Mouse (Mus musculus) intestine, embryonic 14.5 days (tissue): ENCODE measurements around the gene Adamts13. TPM values are rescaled to one million over a fixed set of nuclear protein-coding genes. Genes with fewer than 3 reads are reported as not detected.

Source experiments
- ATAC-seq: fragments of 200-750 bp; cut with Nextera tagmentation; replicated peaks from 2 replicates; pipeline ENCODE4 v1.8.0; 2017; ENCODE audit warnings: low read depth, moderate number of reproducible peaks, moderate TSS enrichment, moderate library complexity; ENCODE audit not compliant: low FRiP score, low TSS enrichment
- DNase-seq: peaks from one replicate; pipeline ENCODE4 v3.0.0-alpha.2; 2018; ENCODE audit warnings: low spot score
- H3K27ac ChIP-seq: fragments of 300-500 bp; sonication (generic); 2 replicates; pipeline ENCODE4 v1.5.1; 2014; ENCODE audit warnings: low read depth, mild to moderate bottlenecking, control low read depth
- H3K27me3 ChIP-seq: fragments of 300-500 bp; sonication (generic); replicated peaks from 2 replicates; pipeline ENCODE4 v1.6.1; 2014; ENCODE audit warnings: low read length, control low read depth; ENCODE audit not compliant: control insufficient read depth, insufficient read depth
- H3K36me3 ChIP-seq: fragments of 300-500 bp; sonication (generic); 2 replicates; pipeline ENCODE4 v1.6.1; 2014; ENCODE audit warnings: low read length, control low read depth; ENCODE audit not compliant: control insufficient read depth, insufficient read depth
- H3K4me1 ChIP-seq: fragments of 300-500 bp; sonication (generic); replicated peaks from 2 replicates; pipeline ENCODE4 v1.6.1; 2014; ENCODE audit warnings: low read length, control low read depth, mixed read lengths; ENCODE audit not compliant: control insufficient read depth, insufficient read depth
- H3K4me2 ChIP-seq: fragments of 300-500 bp; sonication (generic); 2 replicates; pipeline ENCODE4 v1.6.1; 2014; ENCODE audit warnings: low read length
- H3K4me3 ChIP-seq: fragments of 300-500 bp; sonication (generic); 2 replicates; pipeline ENCODE4 v1.5.1; 2014; ENCODE audit warnings: low read depth, low read length, control low read depth, mixed read lengths
- H3K9ac ChIP-seq: fragments of 300-500 bp; sonication (generic); 2 replicates; pipeline ENCODE4 v1.6.1; 2014; ENCODE audit warnings: mild to moderate bottlenecking, low read length
- H3K9me3 ChIP-seq: fragments of 300-500 bp; sonication (generic); 2 replicates; pipeline ENCODE4 v1.6.1; 2016; ENCODE audit warnings: low read length, control low read depth; ENCODE audit not compliant: control insufficient read depth
- WGBS: fragments of 180-500 bp; shearing (Covaris S2); extraction: QIAGEN DNeasy Blood & Tissue Kit; methylation state at CpG from one replicate; pipeline ENCODE4 v1.1.7; 2014; 5-methylcytosine and 5-hydroxymethylcytosine counted together
- polyA plus RNA-seq: library from polyadenylated mRNA; unstranded; fragments of >200 nt; fragmentation: Nextera tagmentation; extraction: Ambion mirVana; gene quantifications from 2 replicates; pipeline ENCODE4 v1.2.1, GENCODE M21; 2014

Adamts13 gene
- 0.15 and 0.16 TPM in 2 replicates for polyA plus RNA-seq

GRCm38 (mm10) chr2:26973116-26973515 lies at the start of gene Adamts13:
Gene Adamts13 (plus strand): TSS chr2:26973416.
- no peak within 1 kb of the TSS for H3K9ac ChIP-seq
- no peaks in the 10 kb centered on the region for H3K36me3 ChIP-seq
- 0 out of 2 replicates have a peak, but pooled peaks cover 5% of the 10 kb centered on the region for H3K4me1 ChIP-seq
- DNase-seq (no peak), ATAC-seq (no peak)
- 48% methylated on average over 3 of the region's 3 CpGs for WGBS
- H3K4me2 ChIP-seq: peak within 1 kb of the TSS; percentile 5; the same call in 1 of the 2 replicates
- H3K4me3 ChIP-seq: no peak within 1 kb of the TSS
- no peak within 1 kb of the TSS for H3K27ac ChIP-seq
- no peaks in the 10 kb centered on the region for H3K27me3 ChIP-seq
- no peaks in the 10 kb centered on the region for H3K9me3 ChIP-seq

DNA sequence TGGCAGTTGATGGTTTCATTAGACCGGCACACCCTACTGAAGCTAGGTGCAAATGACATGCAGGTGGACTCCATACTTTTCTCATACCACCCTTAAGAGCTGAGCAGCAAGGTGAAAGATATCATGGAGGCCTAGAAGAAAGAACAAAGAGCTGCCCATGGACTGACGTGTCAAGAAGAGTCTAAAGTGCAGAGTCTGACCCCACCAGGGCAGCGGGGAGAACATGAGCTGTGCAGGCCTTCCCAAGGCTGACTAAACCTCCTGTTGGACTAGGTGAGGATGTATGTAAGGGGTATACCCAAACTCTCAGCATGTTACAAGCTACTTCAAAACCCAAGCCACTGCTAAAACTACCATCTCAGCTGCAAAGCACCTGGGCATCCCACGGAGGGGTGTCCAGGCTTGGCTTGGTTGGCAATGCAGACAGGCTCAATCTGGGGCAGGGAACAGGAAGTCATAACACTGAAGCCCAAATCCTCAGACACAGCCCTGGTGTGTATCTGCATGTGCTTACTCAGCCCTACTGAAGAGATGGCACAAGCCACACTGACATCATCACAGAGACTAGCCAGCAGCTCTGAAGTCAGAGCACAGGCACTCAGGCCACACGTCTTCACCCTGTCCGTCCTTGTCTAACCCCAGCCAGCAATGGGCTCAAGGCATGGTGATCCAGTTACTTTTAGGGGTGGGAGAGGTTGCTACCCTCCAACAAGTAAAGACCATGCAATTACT lies 45.3 kb upstream of the Adamts13 start:
- Histone ChIP-seq H3K36me3 (peaks cover 81% of the 10 kb centered on the region), H3K4me2 (no peak overlapping the region), H3K27me3 (no peaks in the 10 kb centered on the region), H3K9ac (no peak overlapping the region), H3K4me3 (no peak overlapping the region), H3K4me1 (peaks cover 17% of the 10 kb centered on the region), H3K9me3 (no peaks in the 10 kb centered on the region), H3K27ac (no peak overlapping the region)
- DNase-seq: no peak
- WGBS: 88% methylated on average over 6 of the region's 6 CpGs
- no peak for ATAC-seq

DNA sequence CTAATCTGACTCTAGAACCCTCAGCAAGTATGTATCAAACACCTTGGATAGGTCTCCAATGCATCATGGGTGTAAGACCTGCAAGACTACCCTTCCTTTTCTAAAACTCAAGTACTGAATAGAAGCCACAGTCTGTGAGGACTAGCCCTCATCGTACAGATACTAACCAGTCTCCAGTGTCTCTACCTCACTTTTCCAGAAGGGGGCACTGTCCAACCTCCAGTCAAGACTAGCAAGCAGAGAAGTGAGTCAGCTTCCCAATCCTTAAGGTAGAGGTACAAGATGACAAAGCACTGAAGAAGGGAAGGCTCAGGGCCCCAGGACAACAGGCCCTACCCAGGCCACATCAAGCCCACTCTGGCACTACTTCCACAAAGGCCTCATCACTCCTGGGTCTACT lies 42.8 kb upstream of the Adamts13 start:
- ATAC-seq: no peak
- H3K27me3 ChIP-seq: no peaks in the 10 kb centered on the region
- peak; percentile 68 for DNase-seq
- H3K36me3 ChIP-seq: peaks cover 56% of the 10 kb centered on the region
- no peak overlapping the region for H3K27ac ChIP-seq
- 64% methylated on average over 1 of the region's 1 CpGs for whole genome bisulfite sequencing
- H3K9me3 ChIP-seq: no peaks in the 10 kb centered on the region
- no peak overlapping the region for H3K4me2 ChIP-seq
- no peak overlapping the region for H3K4me3 ChIP-seq
- peaks cover 17% of the 10 kb centered on the region for H3K4me1 ChIP-seq
- no peak overlapping the region for H3K9ac ChIP-seq

- peak; percentile 77 for DNase-seq
These were observed 40.5 kb upstream of the Adamts13 start for GRCm38 (mm10) chr2:26932473-26933303.

GRCm38 (mm10) chr2:26933304-26934055 lies 39.7 kb upstream of the Adamts13 start, which contains the start of the genes Surf4 and Stkld1:
Gene Surf4 (minus strand): TSS chr2:26933928.
Gene Stkld1 (plus strand): TSS chr2:26934047.
- ATAC-seq: peak; percentile 95
- peaks cover 17% of the 10 kb centered on the region for H3K4me1 ChIP-seq
- peak within 1 kb of the TSS; percentile 99 for H3K9ac ChIP-seq

More at GRCm38 (mm10) chr2:26932473-26933303, 40.5 kb upstream of the Adamts13 start:
- peaks cover 17% of the 10 kb centered on the region for H3K4me1 ChIP-seq
- H3K4me2 ChIP-seq: peak overlapping the region; percentile 92
- H3K9me3 ChIP-seq: no peaks in the 10 kb centered on the region
- H3K27ac ChIP-seq: peak overlapping the region; percentile 88
- peak overlapping the region; percentile 99 for H3K9ac ChIP-seq
- 2% methylated on average over 37 of the region's 49 CpGs for WGBS
- ATAC-seq: no peak; the same call in 1 of the 2 replicates
- H3K36me3 ChIP-seq: peaks cover 34% of the 10 kb centered on the region
- no peaks in the 10 kb centered on the region for H3K27me3 ChIP-seq
- peak overlapping the region; percentile 99 for H3K4me3 ChIP-seq

DNA sequence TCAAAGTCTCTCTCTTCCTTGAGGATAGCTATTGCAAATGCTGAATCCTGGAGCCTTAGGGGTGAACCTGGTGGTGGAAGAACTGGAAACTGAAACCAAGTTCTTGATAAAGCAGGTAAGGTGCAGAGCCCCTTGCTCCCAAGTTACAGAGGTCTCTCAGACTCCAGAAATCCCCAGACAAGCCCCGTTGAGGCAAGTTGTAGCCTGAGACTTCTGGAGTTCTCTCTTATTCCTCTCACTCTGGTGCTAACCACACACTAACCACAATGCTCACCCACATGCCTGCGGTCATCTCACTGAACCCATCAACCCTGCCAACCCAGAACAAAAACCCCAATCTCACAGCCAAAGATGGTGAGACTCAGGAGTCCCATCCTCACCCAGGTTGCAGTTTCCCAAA lies 37.9 kb upstream of the Adamts13 start:
- no peak for ATAC-seq
- Histone ChIP-seq H3K4me3 (no peak overlapping the region), H3K4me1 (peaks cover 17% of the 10 kb centered on the region), H3K9me3 (no peaks in the 10 kb centered on the region), H3K27me3 (no peaks in the 10 kb centered on the region), H3K27ac (no peak overlapping the region), H3K4me2 (no peak overlapping the region), H3K36me3 (peaks cover 11% of the 10 kb centered on the region), H3K9ac (no peak overlapping the region)
- 88% methylated on average over 2 of the region's 2 CpGs for WGBS
- no peak for DNase-seq

More at GRCm38 (mm10) chr2:26933304-26934055, 39.7 kb upstream of the Adamts13 start, which contains the start of the genes Surf4 and Stkld1:
- Histone ChIP-seq H3K27me3 (no peaks in the 10 kb centered on the region), H3K36me3 (peaks cover 26% of the 10 kb centered on the region), H3K27ac (peak within 1 kb of the TSS; percentile 88), H3K9me3 (no peaks in the 10 kb centered on the region), H3K4me3 (peak within 1 kb of the TSS; percentile 99), H3K4me2 (peak within 1 kb of the TSS; percentile 92)
- peak; percentile 96 for DNase-seq
- 1% methylated on average over 61 of the region's 70 CpGs for WGBS

DNA sequence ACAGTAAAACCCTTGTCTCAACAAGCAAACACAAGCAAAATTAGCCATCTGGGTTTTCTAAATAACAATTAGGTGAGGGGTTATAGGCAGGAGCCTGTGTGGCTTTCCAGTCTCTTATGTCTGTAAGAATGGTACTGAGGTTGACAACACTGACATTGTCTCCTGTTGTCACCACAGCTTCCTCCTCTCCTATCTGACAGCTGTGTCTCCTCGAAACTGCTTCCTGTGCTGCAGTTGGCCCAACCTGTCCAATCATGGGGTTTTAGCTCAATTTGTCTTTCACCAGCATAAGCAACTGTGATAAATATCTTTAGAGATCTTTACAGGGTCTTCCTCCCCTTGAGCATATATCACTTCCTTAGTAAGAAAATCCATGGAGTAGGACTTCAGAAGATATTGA lies 36.8 kb upstream of the Adamts13 start:
- H3K27ac ChIP-seq: no peak overlapping the region
- peaks cover 11% of the 10 kb centered on the region for H3K4me1 ChIP-seq
- no peak for ATAC-seq
- no peak overlapping the region for H3K4me2 ChIP-seq
- no peaks in the 10 kb centered on the region for H3K27me3 ChIP-seq
- no peaks in the 10 kb centered on the region for H3K36me3 ChIP-seq
- no peak overlapping the region for H3K9ac ChIP-seq
- H3K9me3 ChIP-seq: no peaks in the 10 kb centered on the region
- no peak for DNase-seq
- 66% methylated on average over 1 of the region's 1 CpGs for WGBS
- no peak overlapping the region for H3K4me3 ChIP-seq

- H3K4me3 ChIP-seq: no peak overlapping the region
- WGBS: 40% methylated on average over 5 of the region's 5 CpGs
- H3K27me3 ChIP-seq: no peaks in the 10 kb centered on the region
- H3K9ac ChIP-seq: no peak overlapping the region
- no peaks in the 10 kb centered on the region for H3K4me1 ChIP-seq
- no peaks in the 10 kb centered on the region for H3K36me3 ChIP-seq
- DNase-seq (no peak), ATAC-seq (no peak)
- no peak overlapping the region for H3K4me2 ChIP-seq
- no peak overlapping the region for H3K27ac ChIP-seq
- H3K9me3 ChIP-seq: no peaks in the 10 kb centered on the region
These were observed 31.7 kb upstream of the Adamts13 start for GRCm38 (mm10) chr2:26941539-26941938.
